Mouse (Mus musculus) liver, adult 2 months (tissue): Measurements from ENCODE around the gene Llph. TPM values are rescaled to one million over a fixed set of nuclear protein-coding genes. Genes with fewer than 3 reads are reported as not detected.
A peak's percentile ranks its signal among the peaks of the same experiment; 100 is the strongest.

Experiments used
- DNase-seq: peaks from one replicate; pipeline ENCODE4 v3.0.0-alpha.2; 2011; ENCODE audit warnings: low read depth, low spot score; ENCODE audit errors: extremely low read depth
- H3K27ac ChIP-seq: fragments of 200-500 bp; replicated peaks from 2 replicates; pipeline ENCODE4 v1.5.1; 2012; ENCODE audit warnings: low read depth, mild to moderate bottlenecking, control low read depth, inconsistent platforms, low read length; ENCODE audit not compliant: insufficient read depth
- H3K27me3 ChIP-seq: fragments of 200-500 bp; 2 replicates; pipeline ENCODE4 v1.6.1; 2012; ENCODE audit warnings: mild to moderate bottlenecking, moderate library complexity, low read length, inconsistent platforms; ENCODE audit not compliant: control insufficient read depth, insufficient read depth
- H3K36me3 ChIP-seq: fragments of 200-500 bp; 2 replicates; pipeline ENCODE4 v1.6.1; 2012; ENCODE audit warnings: low read length, inconsistent platforms; ENCODE audit not compliant: control insufficient read depth, insufficient read depth
- H3K4me1 ChIP-seq: fragments of 200-500 bp; 2 replicates; pipeline ENCODE4 v1.6.1; 2011; ENCODE audit warnings: low read length; ENCODE audit not compliant: control insufficient read depth, insufficient read depth
- H3K4me3 ChIP-seq: fragments of 200-500 bp; 2 replicates; pipeline ENCODE4 v1.5.1; 2011; ENCODE audit warnings: low read depth, mild to moderate bottlenecking, control low read depth, low read length, moderate library complexity; ENCODE audit not compliant: insufficient read depth
- H3K79me2 ChIP-seq: fragments of 200-500 bp; 2 replicates; pipeline ENCODE4 v1.6.1; 2012; ENCODE audit warnings: inconsistent platforms, mild to moderate bottlenecking, low read length, moderate library complexity; ENCODE audit not compliant: control insufficient read depth, insufficient read depth
- H3K9ac ChIP-seq: fragments of 200-500 bp; 2 replicates; pipeline ENCODE4 v1.6.1; 2012; ENCODE audit warnings: low read depth, mild to moderate bottlenecking, control low read depth, inconsistent platforms, low read length
- CTCF ChIP-seq: fragments of 200-500 bp; IDR thresholded peaks from 2 replicates; pipeline ENCODE4 v1.5.1; 2011; ENCODE audit warnings: low read depth, low read length, control low read depth
- POLR2A ChIP-seq: fragments of 200-500 bp; IDR thresholded peaks from 2 replicates; pipeline ENCODE4 v1.6.1; 2011; ENCODE audit warnings: low read length, control low read depth; ENCODE audit not compliant: insufficient read depth; ENCODE audit errors: extremely low read depth
- WGBS: fragments of 180-500 bp; shearing (Covaris S2); methylation state at CpG from one replicate; pipeline ENCODE4 v1.1.7; 2018; 5-methylcytosine and 5-hydroxymethylcytosine counted together
- polyA plus RNA-seq: library from polyadenylated mRNA; depleted of rRNA; stranded (reverse); fragments of >200 nt; gene quantifications from 2 replicates; pipeline ENCODE4 v1.2.3, GENCODE M21; 2012
- total RNA-seq: library from RNA; depleted of rRNA; stranded (reverse); fragments of >200 nt; gene quantifications from 2 replicates; pipeline ENCODE4 v1.2.3, GENCODE M21; 2014

Llph gene
- total and polyA plus RNA-seq, 2 experiments: 4.9 to 15.2 TPM

DNA sequence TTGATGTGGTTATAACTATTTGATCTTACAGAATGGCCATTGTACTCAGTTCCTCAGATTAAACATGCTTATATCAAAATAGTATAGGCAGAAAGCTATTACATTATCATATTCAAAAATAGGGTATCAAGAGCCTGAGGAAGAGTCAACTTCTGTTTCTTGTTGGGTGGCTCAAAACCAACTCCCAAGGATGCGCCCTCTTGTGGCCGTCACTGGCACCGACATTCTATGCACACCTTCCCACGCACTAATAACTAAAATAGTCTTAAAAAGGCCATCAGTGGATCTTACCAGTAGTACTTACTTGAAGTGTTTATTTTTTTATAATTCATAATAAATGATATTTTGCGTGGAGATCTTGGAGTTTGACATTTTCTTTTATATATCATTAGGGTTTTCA is 4.8 kb downstream of the Llph start:
- peaks cover 11% of the 10 kb centered on the region; the same call in 1 of the 2 replicates for H3K79me2 ChIP-seq

DNA sequence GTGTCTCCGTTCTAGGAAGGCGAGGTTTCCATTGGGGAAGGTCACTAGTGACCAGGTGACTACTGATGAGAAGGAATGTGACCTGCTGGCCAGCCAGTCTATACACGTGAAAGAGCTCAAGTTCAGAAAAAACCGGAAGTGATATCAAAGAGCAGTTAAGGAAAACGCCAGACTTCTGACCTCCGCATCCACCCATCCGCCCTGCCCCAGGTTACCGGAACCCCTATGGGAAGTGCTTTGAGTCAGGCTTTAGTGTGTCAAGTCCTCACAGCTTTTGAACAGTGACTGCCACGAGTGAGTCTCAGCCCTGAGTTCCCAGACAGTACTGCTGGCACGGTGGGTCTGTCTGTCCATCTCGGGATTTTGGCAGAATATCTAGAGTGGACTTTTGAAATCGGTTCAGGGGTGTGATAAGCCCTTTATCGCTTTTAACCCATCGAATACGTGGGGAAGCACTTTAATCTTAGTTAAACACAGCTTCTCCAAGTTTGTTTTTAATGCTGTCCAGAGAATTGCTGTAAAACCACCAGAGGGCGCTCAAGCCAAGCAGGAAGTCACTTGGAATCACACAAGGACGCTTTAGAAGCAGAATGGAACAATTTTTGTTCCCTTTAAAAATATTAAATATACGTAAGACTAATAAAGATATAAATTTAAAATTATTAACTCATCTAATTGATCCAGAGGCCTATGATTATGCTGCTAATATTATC is 6.9 kb downstream of the Llph start:
- Histone ChIP-seq H3K79me2 (no peaks in the 10 kb centered on the region), H3K27ac (no peak overlapping the region), H3K36me3 (peaks cover 19% of the 10 kb centered on the region; the same call in 1 of the 2 replicates), H3K4me1 (peaks cover 2% of the 10 kb centered on the region; the same call in 1 of the 2 replicates), H3K27me3 (no peaks in the 10 kb centered on the region), H3K9ac (peak overlapping the region; percentile 58), H3K4me3 (peak overlapping the region; percentile 3)
- TF ChIP-seq POLR2A: no peak
- TF ChIP-seq CTCF: peak; percentile 46
- peak; percentile 62 for DNase-seq
- WGBS: 27% methylated on average over 18 of the region's 18 CpGs

More for the DNA sequence above, 4.8 kb downstream of the Llph start:
- WGBS: 44% methylated on average over 5 of the region's 5 CpGs
- H3K27me3 ChIP-seq: no peaks in the 10 kb centered on the region
- peak; percentile 41 for DNase-seq
- TF ChIP-seq CTCF: peak; percentile 89
- no peak for TF ChIP-seq POLR2A
- peaks cover 23% of the 10 kb centered on the region for H3K36me3 ChIP-seq
- no peak overlapping the region for H3K27ac ChIP-seq
- peaks cover 4% of the 10 kb centered on the region; the same call in 1 of the 2 replicates for H3K4me1 ChIP-seq
- H3K9ac ChIP-seq: no peak overlapping the region
- no peak overlapping the region for H3K4me3 ChIP-seq

DNA sequence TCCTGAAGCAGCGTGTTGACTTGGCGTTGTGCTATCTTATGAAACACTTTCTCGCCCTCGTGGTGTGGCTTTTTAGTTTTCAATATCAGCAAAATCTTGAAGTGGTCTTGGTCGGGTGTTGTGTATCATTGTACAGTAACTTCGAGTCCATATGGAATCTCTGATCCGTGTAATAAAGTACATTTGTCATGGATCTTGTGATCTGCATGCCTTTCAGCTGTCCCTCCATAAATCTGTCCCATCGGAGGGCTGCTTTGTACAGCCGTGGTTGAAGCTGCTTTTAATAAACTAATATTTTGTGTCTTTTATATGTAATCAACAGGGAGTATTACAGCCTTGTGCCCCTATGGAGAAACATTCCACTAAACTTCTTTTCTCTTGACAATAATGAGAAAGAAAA is 10.0 kb downstream of the Llph start:
- no peak for DNase-seq

DNA sequence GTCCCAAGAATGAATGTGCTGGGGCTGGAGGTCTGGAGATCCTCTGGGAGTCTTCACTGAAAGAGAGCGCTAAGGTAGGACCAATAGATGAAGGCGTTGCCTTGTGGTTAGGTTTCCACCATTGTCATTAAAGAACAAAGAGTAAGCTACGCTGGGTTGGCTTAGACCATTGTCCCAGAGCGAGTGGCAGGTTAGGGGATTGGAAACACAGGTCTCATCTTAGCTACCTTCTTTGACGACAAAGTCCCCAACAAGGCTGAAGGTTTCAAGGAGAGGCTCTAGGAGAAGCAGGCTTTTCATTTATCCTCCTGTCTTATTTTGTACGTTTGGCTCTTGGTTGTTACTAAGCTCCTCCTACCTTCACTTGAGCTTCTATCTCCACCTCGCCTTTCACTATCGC is 11.4 kb downstream of the Llph start:
- no peaks in the 10 kb centered on the region for H3K36me3 ChIP-seq
- H3K4me3 ChIP-seq: no peak overlapping the region
- H3K79me2 ChIP-seq: no peaks in the 10 kb centered on the region
- WGBS: 84% methylated on average over 8 of the region's 8 CpGs
- no peak overlapping the region for H3K27ac ChIP-seq
- TF ChIP-seq POLR2A (no peak), CTCF (no peak)
- H3K4me1 ChIP-seq: peaks cover 2% of the 10 kb centered on the region; the same call in 1 of the 2 replicates
- no peak overlapping the region for H3K9ac ChIP-seq
- H3K27me3 ChIP-seq: no peaks in the 10 kb centered on the region
- DNase-seq: no peak

More for the DNA sequence above, 10.0 kb downstream of the Llph start:
- Histone ChIP-seq H3K4me1 (peaks cover 2% of the 10 kb centered on the region; the same call in 1 of the 2 replicates), H3K9ac (no peak overlapping the region), H3K36me3 (peaks cover 5% of the 10 kb centered on the region; the same call in 1 of the 2 replicates), H3K4me3 (no peak overlapping the region), H3K27ac (no peak overlapping the region), H3K79me2 (no peaks in the 10 kb centered on the region), H3K27me3 (no peaks in the 10 kb centered on the region)
- no peak for TF ChIP-seq CTCF
- no peak for TF ChIP-seq POLR2A
- WGBS: 83% methylated on average over 9 of the region's 9 CpGs

DNA sequence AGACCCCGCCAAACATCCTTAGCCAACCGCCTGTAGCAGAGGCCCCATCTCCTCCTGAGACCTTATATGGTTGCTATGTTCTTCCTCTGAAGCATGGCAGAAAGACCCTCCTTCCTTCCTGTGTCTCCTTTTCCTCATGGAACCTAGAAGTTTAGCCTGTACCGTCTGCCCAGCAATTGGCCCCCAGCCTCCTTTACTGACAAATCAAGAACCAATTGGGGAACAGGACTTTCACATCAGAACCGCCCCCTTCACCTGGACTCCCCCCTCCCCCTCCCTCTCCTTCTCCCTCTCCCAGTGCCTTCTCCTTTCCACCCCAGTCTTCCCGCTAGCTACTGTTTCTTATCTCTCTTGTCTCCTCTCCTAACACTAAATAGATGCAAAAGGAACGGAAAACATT is 12.6 kb downstream of the Llph start:
- H3K9ac ChIP-seq: no peak overlapping the region
- WGBS: 53% methylated on average over 6 of the region's 6 CpGs
- H3K27me3 ChIP-seq: no peaks in the 10 kb centered on the region; the same call in 1 of the 2 replicates
- H3K36me3 ChIP-seq: no peaks in the 10 kb centered on the region
- no peaks in the 10 kb centered on the region for H3K79me2 ChIP-seq
- no peaks in the 10 kb centered on the region for H3K4me1 ChIP-seq
- no peak for TF ChIP-seq POLR2A
- no peak for TF ChIP-seq CTCF
- no peak overlapping the region for H3K4me3 ChIP-seq
- DNase-seq: no peak
- H3K27ac ChIP-seq: no peak overlapping the region

DNA sequence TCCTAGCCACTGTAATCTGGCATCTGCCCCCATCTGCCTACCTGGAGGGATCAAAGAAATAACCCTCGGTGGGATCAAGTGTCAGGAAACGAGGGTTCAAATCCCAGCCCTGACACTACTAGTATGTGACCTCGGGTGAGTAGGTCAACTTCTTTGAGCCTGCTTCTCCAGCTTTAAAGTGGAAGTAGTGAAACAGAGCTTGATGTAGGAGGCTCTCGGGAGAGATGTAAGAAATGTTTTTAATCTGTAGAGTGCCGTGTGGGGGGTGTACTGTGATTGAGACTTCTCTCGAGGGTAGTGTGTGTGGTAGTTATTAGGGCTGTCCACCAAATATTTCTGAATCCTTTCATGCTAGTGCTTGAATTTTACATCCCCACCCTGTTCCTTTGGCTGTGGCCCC is 15.6 kb downstream of the Llph start:
- 65% methylated on average over 6 of the region's 6 CpGs for WGBS

More for the DNA sequence above, 15.6 kb downstream of the Llph start:
- no peak for DNase-seq
- H3K27me3 ChIP-seq: no peaks in the 10 kb centered on the region; the same call in 1 of the 2 replicates
- TF ChIP-seq CTCF (no peak), POLR2A (no peak)
- no peaks in the 10 kb centered on the region for H3K36me3 ChIP-seq
- H3K4me3 ChIP-seq: no peak overlapping the region
- H3K4me1 ChIP-seq: no peaks in the 10 kb centered on the region
- no peak overlapping the region for H3K9ac ChIP-seq
- no peaks in the 10 kb centered on the region for H3K79me2 ChIP-seq
- H3K27ac ChIP-seq: no peak overlapping the region
